Mouse (Mus musculus) hindbrain, embryonic 10.5 days (tissue): ENCODE measurements around the gene Rgl2. TPM values are rescaled to one million over a fixed set of nuclear protein-coding genes. Genes with fewer than 3 reads are reported as not detected.
A peak's percentile ranks its signal among the peaks of the same experiment; 100 is the strongest.

Experiments used
- DNase-seq: peaks from one replicate; pipeline ENCODE4 v3.0.0-alpha.2; 2017; ENCODE audit warnings: low spot score
- H3K27ac ChIP-seq: fragments of 300-500 bp; sonication (generic); 2 replicates; pipeline ENCODE4 v1.5.1; 2016; ENCODE audit warnings: mild to moderate bottlenecking, moderate library complexity
- H3K27me3 ChIP-seq: fragments of 300-500 bp; sonication (generic); 2 replicates; pipeline ENCODE4 v1.6.1; 2016; ENCODE audit warnings: mild to moderate bottlenecking; ENCODE audit not compliant: poor library complexity, insufficient read depth, severe bottlenecking
- H3K36me3 ChIP-seq: fragments of 300-500 bp; sonication (generic); 2 replicates; pipeline ENCODE4 v1.6.1; 2016; ENCODE audit warnings: mild to moderate bottlenecking, moderate library complexity
- H3K4me1 ChIP-seq: fragments of 300-500 bp; sonication (generic); replicated peaks from 2 replicates; pipeline ENCODE4 v1.6.1; 2016; ENCODE audit warnings: mild to moderate bottlenecking
- H3K4me3 ChIP-seq: fragments of 300-500 bp; sonication (generic); 2 replicates; pipeline ENCODE4 v1.5.1; 2016; ENCODE audit warnings: mild to moderate bottlenecking, moderate library complexity
- H3K9me3 ChIP-seq: fragments of 300-500 bp; sonication (generic); 2 replicates; pipeline ENCODE4 v1.6.1; 2016; ENCODE audit warnings: mild to moderate bottlenecking, moderate library complexity
- WGBS: fragments of 180-500 bp; shearing (Covaris S2); methylation state at CpG from one replicate; pipeline ENCODE4 v1.1.7; 2016; 5-methylcytosine and 5-hydroxymethylcytosine counted together
- polyA plus RNA-seq: library from polyadenylated mRNA; unstranded; fragments of >200 nt; fragmentation: Nextera tagmentation; extraction: Ambion mirVana; gene quantifications from 2 replicates; pipeline ENCODE4 v1.2.1, GENCODE M21; 2016

Gene Rgl2
- polyA plus RNA-seq, 1 experiment from 2014 or later: 55.7 TPM

- Histone ChIP-seq H3K9me3 (0 out of 2 replicates have a peak, but pooled peaks cover 2% of the 10 kb centered on the region), H3K36me3 (peaks cover 27% of the 10 kb centered on the region), H3K27ac (peak overlapping the region; percentile 83), H3K4me1 (peaks cover 63% of the 10 kb centered on the region), H3K27me3 (0 out of 2 replicates have a peak, but pooled peaks cover 17% of the 10 kb centered on the region), H3K4me3 (peak overlapping the region; percentile 61)
- DNase-seq: peak; percentile 46
- WGBS: under 1% methylated on average over 52 of the region's 52 CpGs
These were observed 9.7 kb upstream of the Rgl2 start for GRCm38 (mm10) chr17:33919351-33920281.

- Histone ChIP-seq H3K36me3 (peaks cover 28% of the 10 kb centered on the region), H3K4me3 (peak overlapping the region; percentile 61), H3K27me3 (0 out of 2 replicates have a peak, but pooled peaks cover 17% of the 10 kb centered on the region), H3K4me1 (peaks cover 55% of the 10 kb centered on the region), H3K9me3 (0 out of 2 replicates have a peak, but pooled peaks cover 2% of the 10 kb centered on the region), H3K27ac (peak overlapping the region; percentile 83)
- DNase-seq: peak; percentile 88
- under 1% methylated on average over 36 of the region's 36 CpGs for whole genome bisulfite sequencing
These were observed 8.9 kb upstream of the Rgl2 start for GRCm38 (mm10) chr17:33920282-33921097.

DNA sequence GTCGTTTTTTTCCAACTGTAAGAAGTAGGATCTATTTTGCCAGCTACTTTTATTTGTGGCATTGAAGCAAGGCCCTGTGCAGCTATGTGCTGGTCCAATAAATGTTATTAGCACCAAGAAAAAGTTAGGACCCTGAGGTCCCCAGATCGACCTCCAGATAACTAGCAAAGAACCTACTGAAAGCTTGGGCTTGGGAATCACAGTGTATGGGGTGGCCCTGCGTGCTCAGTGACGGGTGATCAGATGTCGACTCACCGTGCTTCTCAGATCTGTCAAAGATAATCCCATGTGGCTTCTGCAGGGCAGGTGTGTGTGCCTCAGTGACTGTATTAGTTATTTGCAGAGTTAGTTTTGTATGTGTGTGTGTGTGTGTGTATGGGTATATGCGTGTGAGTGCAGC, 8.0 kb upstream of the Rgl2 start:
- Histone ChIP-seq H3K4me1 (peaks cover 49% of the 10 kb centered on the region), H3K9me3 (0 out of 2 replicates have a peak, but pooled peaks cover 2% of the 10 kb centered on the region), H3K36me3 (peaks cover 37% of the 10 kb centered on the region), H3K27ac (no peak overlapping the region), H3K4me3 (0 out of 2 replicates have a peak overlapping the region, but pooled peaks have one; percentile 61), H3K27me3 (0 out of 2 replicates have a peak, but pooled peaks cover 17% of the 10 kb centered on the region)
- DNase-seq: no peak
- 86% methylated on average over 7 of the region's 7 CpGs for WGBS

- 0 out of 2 replicates have a peak overlapping the region, but pooled peaks have one; percentile 5 for H3K4me3 ChIP-seq
- H3K27ac ChIP-seq: no peak overlapping the region
- H3K9me3 ChIP-seq: no peaks in the 10 kb centered on the region
- H3K36me3 ChIP-seq: peaks cover 31% of the 10 kb centered on the region
- 78% methylated on average over 10 of the region's 10 CpGs for WGBS
- peaks cover 35% of the 10 kb centered on the region for H3K4me1 ChIP-seq
- no peak for DNase-seq
- no peaks in the 10 kb centered on the region for H3K27me3 ChIP-seq
These were observed 4.6 kb upstream of the Rgl2 start for GRCm38 (mm10) chr17:33924577-33925283.

DNA sequence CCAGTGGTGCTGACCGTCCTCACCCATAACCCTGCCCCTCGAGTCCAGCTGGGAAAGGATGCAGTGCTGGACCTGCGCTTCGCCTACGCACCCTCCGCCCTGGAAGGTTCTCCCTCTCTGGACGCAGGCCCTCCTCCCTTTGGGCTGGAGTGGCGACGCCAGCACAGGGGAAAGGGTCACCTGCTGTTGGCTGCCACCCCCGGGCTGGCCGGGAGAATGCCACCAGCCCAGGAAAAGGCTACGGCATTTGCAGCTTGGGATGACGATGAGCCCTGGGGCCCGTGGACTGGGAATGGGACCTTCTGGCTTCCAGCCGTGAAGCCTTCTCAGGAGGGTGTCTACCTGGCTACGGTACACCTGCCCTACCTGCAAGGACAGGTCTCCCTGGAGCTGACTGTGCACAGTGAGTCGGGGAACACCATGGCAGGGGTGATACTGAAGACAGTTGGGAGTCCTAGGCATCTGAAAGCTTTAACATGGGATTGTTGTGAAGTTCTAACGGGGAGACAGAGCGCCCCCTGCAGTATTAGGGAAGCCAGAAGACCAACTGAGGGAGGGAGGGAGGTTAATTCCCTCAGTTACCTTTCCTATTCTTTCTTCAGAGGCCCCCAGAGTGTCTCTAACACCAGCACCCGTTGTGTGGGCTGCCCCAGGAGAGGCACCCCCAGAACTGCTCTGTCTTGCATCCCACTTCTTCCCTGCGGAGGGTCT, 3.8 kb upstream of the Rgl2 start:
- DNase-seq: no peak
- peaks cover 34% of the 10 kb centered on the region for H3K4me1 ChIP-seq
- 82% methylated on average over 21 of the region's 21 CpGs for WGBS
- H3K4me3 ChIP-seq: no peak overlapping the region
- H3K36me3 ChIP-seq: peaks cover 31% of the 10 kb centered on the region
- H3K27me3 ChIP-seq: no peaks in the 10 kb centered on the region
- no peak overlapping the region for H3K27ac ChIP-seq
- H3K9me3 ChIP-seq: no peaks in the 10 kb centered on the region

DNA sequence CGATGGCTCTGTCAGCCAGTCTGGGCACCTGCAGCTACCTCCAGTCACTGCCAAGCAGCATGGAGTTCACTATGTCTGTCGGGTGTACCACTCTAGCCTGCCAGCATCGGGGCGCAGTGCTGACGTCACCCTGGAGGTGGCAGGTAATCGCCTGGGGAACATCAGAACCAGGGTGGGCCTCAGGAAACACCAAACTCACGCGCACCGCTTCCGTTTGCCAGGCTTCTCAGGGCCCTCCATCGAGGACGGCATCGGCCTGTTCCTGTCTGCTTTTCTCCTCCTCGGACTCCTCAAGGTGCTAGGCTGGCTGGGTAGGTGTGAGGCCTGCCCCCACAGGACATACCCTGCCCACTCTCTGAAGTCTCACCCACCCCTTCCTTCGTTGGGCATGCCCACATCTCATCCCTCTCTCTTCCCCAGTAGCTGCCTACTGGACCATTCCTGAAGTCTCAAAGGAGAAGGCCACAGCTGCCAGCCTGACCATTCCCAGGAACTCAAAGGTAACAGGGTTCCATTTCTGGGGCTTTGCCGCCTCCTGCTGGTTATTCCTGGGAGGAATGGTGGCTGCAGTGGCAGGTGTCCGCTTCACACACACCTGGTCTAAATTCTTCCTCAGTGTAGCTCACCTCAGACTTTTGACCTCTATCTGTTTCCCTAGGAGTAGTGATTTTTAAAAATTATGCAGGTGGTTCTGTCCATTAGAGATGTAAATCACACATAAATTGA, 3.0 kb upstream of the Rgl2 start:
- Histone ChIP-seq H3K27me3 (peaks cover 4% of the 10 kb centered on the region; the same call in 1 of the 2 replicates), H3K4me1 (peaks cover 37% of the 10 kb centered on the region), H3K9me3 (no peaks in the 10 kb centered on the region), H3K4me3 (no peak overlapping the region), H3K27ac (no peak overlapping the region), H3K36me3 (peaks cover 31% of the 10 kb centered on the region)
- peak; percentile 42 for DNase-seq
- WGBS: 77% methylated on average over 17 of the region's 17 CpGs

DNA sequence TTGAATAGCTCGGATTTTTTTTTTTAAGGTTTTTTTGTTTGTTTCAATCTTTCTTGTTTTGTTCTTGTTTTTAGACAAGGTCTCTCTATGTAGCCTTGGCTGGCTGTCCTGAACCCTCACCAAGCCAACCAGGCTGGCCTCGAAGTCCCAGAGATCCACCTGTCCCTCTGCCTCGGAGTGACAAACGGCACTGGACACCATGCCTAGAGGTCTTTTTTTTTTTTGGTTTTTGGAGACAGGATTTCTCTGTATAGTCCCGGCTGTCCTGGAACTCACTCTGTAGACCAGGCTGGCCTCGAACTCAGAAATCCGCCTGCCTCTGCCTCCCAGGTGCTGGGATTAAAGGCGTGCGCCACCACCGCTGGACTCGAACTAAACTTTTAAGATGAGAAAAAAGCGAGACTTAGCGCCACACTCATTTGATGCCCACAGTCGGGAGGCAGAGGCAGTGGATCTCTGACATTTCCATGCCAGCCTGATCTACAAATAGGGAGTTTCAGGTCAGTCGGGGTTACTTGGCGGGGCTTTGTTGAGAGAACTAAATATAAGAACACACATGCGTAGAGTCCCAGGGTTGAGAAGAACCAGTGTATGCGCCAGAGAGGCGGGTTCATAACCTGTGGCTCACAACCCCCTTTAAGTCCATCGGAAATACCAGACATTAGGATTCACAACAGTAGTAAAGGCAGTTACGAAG, 944 bp upstream of the Rgl2 start:
- peaks cover 5% of the 10 kb centered on the region; the same call in 1 of the 2 replicates for H3K27me3 ChIP-seq
- DNase-seq: no peak
- peak overlapping the region; percentile 95 for H3K27ac ChIP-seq
- peaks cover 45% of the 10 kb centered on the region for H3K4me1 ChIP-seq
- H3K36me3 ChIP-seq: peaks cover 47% of the 10 kb centered on the region
- peak overlapping the region; percentile 87 for H3K4me3 ChIP-seq
- H3K9me3 ChIP-seq: no peaks in the 10 kb centered on the region
- 64% methylated on average over 21 of the region's 21 CpGs for WGBS

GRCm38 (mm10) chr17:33930280-33931158, 1.2 kb downstream of the Rgl2 start:
- Histone ChIP-seq H3K36me3 (peaks cover 60% of the 10 kb centered on the region), H3K27me3 (peaks cover 5% of the 10 kb centered on the region; the same call in 1 of the 2 replicates), H3K27ac (peak overlapping the region; percentile 95), H3K4me1 (peaks cover 43% of the 10 kb centered on the region), H3K4me3 (peak overlapping the region; percentile 87), H3K9me3 (no peaks in the 10 kb centered on the region)
- peak; percentile 50 for DNase-seq
- under 1% methylated on average over 45 of the region's 45 CpGs for WGBS

- Histone ChIP-seq H3K4me3 (peak overlapping the region; percentile 87), H3K36me3 (peaks cover 60% of the 10 kb centered on the region), H3K27ac (peak overlapping the region; percentile 95), H3K27me3 (peaks cover 5% of the 10 kb centered on the region; the same call in 1 of the 2 replicates), H3K4me1 (peaks cover 43% of the 10 kb centered on the region), H3K9me3 (no peaks in the 10 kb centered on the region)
- WGBS: 36% methylated on average over 18 of the region's 18 CpGs
- DNase-seq: no peak
These were observed 2.0 kb downstream of the Rgl2 start for GRCm38 (mm10) chr17:33931159-33931866.
